Mouse (Mus musculus) hindbrain, embryonic 13.5 days (tissue): ENCODE measurements around the gene Lhfpl2. TPM values are rescaled to one million over a fixed set of nuclear protein-coding genes. Genes with fewer than 3 reads are reported as not detected.

Experiments
- ATAC-seq: fragments of 200-750 bp; cut with Nextera tagmentation; 2 replicates; pipeline ENCODE4 v1.8.0; 2017; ENCODE audit warnings: moderate TSS enrichment; ENCODE audit not compliant: low FRiP score
- H3K27ac ChIP-seq: fragments of 300-500 bp; sonication (generic); 2 replicates; pipeline ENCODE4 v1.5.1; 2015; ENCODE audit warnings: inconsistent platforms, mild to moderate bottlenecking, moderate library complexity
- H3K27me3 ChIP-seq: fragments of 300-500 bp; sonication (generic); 2 replicates; pipeline ENCODE4 v1.6.1; 2015; ENCODE audit warnings: mild to moderate bottlenecking, inconsistent platforms
- H3K36me3 ChIP-seq: fragments of 300-500 bp; sonication (generic); 2 replicates; pipeline ENCODE4 v1.6.1; 2015; ENCODE audit warnings: mild to moderate bottlenecking, inconsistent platforms
- H3K4me1 ChIP-seq: fragments of 300-500 bp; sonication (generic); replicated peaks from 2 replicates; pipeline ENCODE4 v1.6.1; 2015; ENCODE audit warnings: inconsistent platforms
- H3K4me2 ChIP-seq: fragments of 300-500 bp; sonication (generic); 2 replicates; pipeline ENCODE4 v1.6.1; 2015; ENCODE audit warnings: inconsistent platforms, mild to moderate bottlenecking, moderate library complexity
- H3K4me3 ChIP-seq: fragments of 300-500 bp; sonication (generic); 2 replicates; pipeline ENCODE4 v1.5.1; 2015; ENCODE audit warnings: mild to moderate bottlenecking, inconsistent platforms
- H3K9ac ChIP-seq: fragments of 300-500 bp; sonication (generic); 2 replicates; pipeline ENCODE4 v1.6.1; 2015; ENCODE audit warnings: mild to moderate bottlenecking, inconsistent platforms
- H3K9me3 ChIP-seq: fragments of 300-500 bp; sonication (generic); 2 replicates; pipeline ENCODE4 v1.6.1; 2016; ENCODE audit warnings: inconsistent platforms
- WGBS: fragments of 180-500 bp; shearing (Covaris S2); methylation state at CpG from one replicate; pipeline ENCODE4 v1.1.7; 2015; 5-methylcytosine and 5-hydroxymethylcytosine counted together
- polyA plus RNA-seq: library from polyadenylated mRNA; unstranded; fragments of >200 nt; fragmentation: Nextera tagmentation; extraction: Ambion mirVana; gene quantifications from 2 replicates; pipeline ENCODE4 v1.2.1, GENCODE M21; 2015

Lhfpl2 gene
- polyA plus RNA-seq, 1 experiment from 2014 or later: 18.4 TPM

GRCm38 (mm10) chr13:94088788-94089187 is 31.2 kb downstream of the Lhfpl2 start:
- Histone ChIP-seq H3K36me3 (no peaks in the 10 kb centered on the region), H3K9ac (no peak overlapping the region), H3K9me3 (no peaks in the 10 kb centered on the region), H3K4me3 (no peak overlapping the region), H3K4me1 (peaks cover 15% of the 10 kb centered on the region), H3K27me3 (0 out of 2 replicates have a peak, but pooled peaks cover 17% of the 10 kb centered on the region), H3K4me2 (no peak overlapping the region), H3K27ac (no peak overlapping the region)
- WGBS: 83% methylated on average over 9 of the region's 9 CpGs
- no peak for ATAC-seq

- H3K4me3 ChIP-seq: no peak overlapping the region
- H3K9me3 ChIP-seq: no peaks in the 10 kb centered on the region
- no peak overlapping the region for H3K27ac ChIP-seq
- 63% methylated on average over 9 of the region's 9 CpGs for WGBS
- H3K4me1 ChIP-seq: peaks cover 12% of the 10 kb centered on the region
- 0 out of 2 replicates have a peak, but pooled peaks cover 18% of the 10 kb centered on the region for H3K27me3 ChIP-seq
- H3K36me3 ChIP-seq: no peaks in the 10 kb centered on the region
- H3K9ac ChIP-seq: no peak overlapping the region
- H3K4me2 ChIP-seq: no peak overlapping the region
- no peak for ATAC-seq
These were observed 31.7 kb downstream of the Lhfpl2 start for GRCm38 (mm10) chr13:94089286-94089685.

GRCm38 (mm10) chr13:94091366-94091765 is 33.8 kb downstream of the Lhfpl2 start:
- no peak for ATAC-seq
- H3K4me2 ChIP-seq: no peak overlapping the region
- H3K27ac ChIP-seq: no peak overlapping the region
- no peaks in the 10 kb centered on the region for H3K9me3 ChIP-seq
- H3K36me3 ChIP-seq: no peaks in the 10 kb centered on the region
- 58% methylated on average over 2 of the region's 2 CpGs for WGBS
- no peak overlapping the region for H3K4me3 ChIP-seq
- H3K4me1 ChIP-seq: peaks cover 9% of the 10 kb centered on the region
- H3K27me3 ChIP-seq: 0 out of 2 replicates have a peak, but pooled peaks cover 14% of the 10 kb centered on the region
- H3K9ac ChIP-seq: no peak overlapping the region

GRCm38 (mm10) chr13:94094176-94094575 is 36.6 kb downstream of the Lhfpl2 start:
- ATAC-seq: no peak
- no peaks in the 10 kb centered on the region for H3K9me3 ChIP-seq
- H3K4me2 ChIP-seq: no peak overlapping the region
- H3K27ac ChIP-seq: no peak overlapping the region
- H3K4me3 ChIP-seq: no peak overlapping the region
- H3K27me3 ChIP-seq: peaks cover 24% of the 10 kb centered on the region; the same call in 1 of the 2 replicates
- 87% methylated on average over 4 of the region's 4 CpGs for WGBS
- no peak overlapping the region for H3K9ac ChIP-seq
- no peaks in the 10 kb centered on the region for H3K36me3 ChIP-seq
- peaks cover 6% of the 10 kb centered on the region for H3K4me1 ChIP-seq

GRCm38 (mm10) chr13:94094625-94095024 is 37.0 kb downstream of the Lhfpl2 start:
- H3K9ac ChIP-seq: no peak overlapping the region
- no peak overlapping the region for H3K4me2 ChIP-seq
- ATAC-seq: no peak
- H3K27ac ChIP-seq: no peak overlapping the region
- H3K9me3 ChIP-seq: no peaks in the 10 kb centered on the region
- no peak overlapping the region for H3K4me3 ChIP-seq
- WGBS: 71% methylated on average over 3 of the region's 3 CpGs
- peaks cover 6% of the 10 kb centered on the region for H3K4me1 ChIP-seq
- no peaks in the 10 kb centered on the region for H3K36me3 ChIP-seq
- H3K27me3 ChIP-seq: peaks cover 24% of the 10 kb centered on the region; the same call in 1 of the 2 replicates

- H3K4me3 ChIP-seq: no peak overlapping the region
- H3K9me3 ChIP-seq: no peaks in the 10 kb centered on the region
- no peak overlapping the region for H3K9ac ChIP-seq
- H3K36me3 ChIP-seq: no peaks in the 10 kb centered on the region
- H3K27ac ChIP-seq: no peak overlapping the region
- ATAC-seq: no peak
- peaks cover 24% of the 10 kb centered on the region; the same call in 1 of the 2 replicates for H3K27me3 ChIP-seq
- H3K4me2 ChIP-seq: no peak overlapping the region
- H3K4me1 ChIP-seq: peaks cover 6% of the 10 kb centered on the region
These were observed 37.6 kb downstream of the Lhfpl2 start for GRCm38 (mm10) chr13:94095202-94095601.

- Histone ChIP-seq H3K4me3 (no peak overlapping the region), H3K9ac (no peak overlapping the region), H3K4me2 (no peak overlapping the region), H3K36me3 (no peaks in the 10 kb centered on the region), H3K27ac (no peak overlapping the region), H3K9me3 (no peaks in the 10 kb centered on the region), H3K4me1 (peaks cover 6% of the 10 kb centered on the region), H3K27me3 (peaks cover 19% of the 10 kb centered on the region; the same call in 1 of the 2 replicates)
- 68% methylated on average over 2 of the region's 2 CpGs for WGBS
- no peak for ATAC-seq
These were observed 40.1 kb downstream of the Lhfpl2 start for GRCm38 (mm10) chr13:94097667-94098066.

- H3K36me3 ChIP-seq: no peaks in the 10 kb centered on the region
- H3K27ac ChIP-seq: no peak overlapping the region
- no peak overlapping the region for H3K4me3 ChIP-seq
- 0 out of 2 replicates have a peak, but pooled peaks have one; percentile 43 for ATAC-seq
- peaks cover 6% of the 10 kb centered on the region for H3K4me1 ChIP-seq
- WGBS: 66% methylated on average over 16 of the region's 16 CpGs
- H3K27me3 ChIP-seq: peaks cover 14% of the 10 kb centered on the region; the same call in 1 of the 2 replicates
- no peak overlapping the region for H3K4me2 ChIP-seq
- no peak overlapping the region for H3K9ac ChIP-seq
- H3K9me3 ChIP-seq: no peaks in the 10 kb centered on the region
These were observed 40.9 kb downstream of the Lhfpl2 start for GRCm38 (mm10) chr13:94098369-94099084.

GRCm38 (mm10) chr13:94099087-94099486 is 41.5 kb downstream of the Lhfpl2 start:
- WGBS: 92% methylated on average over 10 of the region's 10 CpGs
- Histone ChIP-seq H3K36me3 (no peaks in the 10 kb centered on the region), H3K4me1 (peaks cover 6% of the 10 kb centered on the region), H3K27me3 (peaks cover 11% of the 10 kb centered on the region; the same call in 1 of the 2 replicates), H3K9ac (no peak overlapping the region), H3K4me3 (no peak overlapping the region), H3K9me3 (no peaks in the 10 kb centered on the region), H3K27ac (no peak overlapping the region), H3K4me2 (no peak overlapping the region)
- ATAC-seq: no peak

- no peak overlapping the region for H3K4me3 ChIP-seq
- 74% methylated on average over 3 of the region's 3 CpGs for WGBS
- H3K27me3 ChIP-seq: peaks cover 11% of the 10 kb centered on the region; the same call in 1 of the 2 replicates
- H3K4me1 ChIP-seq: peaks cover 6% of the 10 kb centered on the region
- H3K4me2 ChIP-seq: no peak overlapping the region
- H3K27ac ChIP-seq: no peak overlapping the region
- H3K9me3 ChIP-seq: no peaks in the 10 kb centered on the region
- H3K36me3 ChIP-seq: no peaks in the 10 kb centered on the region
- ATAC-seq: no peak
- no peak overlapping the region for H3K9ac ChIP-seq
These were observed 42.8 kb downstream of the Lhfpl2 start for GRCm38 (mm10) chr13:94100361-94100760.

GRCm38 (mm10) chr13:94101020-94101571 is 43.5 kb downstream of the Lhfpl2 start:
- no peaks in the 10 kb centered on the region for H3K36me3 ChIP-seq
- H3K4me3 ChIP-seq: no peak overlapping the region
- peaks cover 11% of the 10 kb centered on the region; the same call in 1 of the 2 replicates for H3K27me3 ChIP-seq
- peaks cover 6% of the 10 kb centered on the region for H3K4me1 ChIP-seq
- no peak overlapping the region for H3K27ac ChIP-seq
- H3K9ac ChIP-seq: no peak overlapping the region
- H3K9me3 ChIP-seq: no peaks in the 10 kb centered on the region
- 84% methylated on average over 10 of the region's 10 CpGs for WGBS
- H3K4me2 ChIP-seq: no peak overlapping the region
- no peak for ATAC-seq

- Histone ChIP-seq H3K27ac (no peak overlapping the region), H3K9ac (no peak overlapping the region), H3K27me3 (no peaks in the 10 kb centered on the region), H3K36me3 (no peaks in the 10 kb centered on the region), H3K9me3 (no peaks in the 10 kb centered on the region), H3K4me1 (no peaks in the 10 kb centered on the region), H3K4me3 (no peak overlapping the region), H3K4me2 (no peak overlapping the region)
- ATAC-seq: no peak
- 94% methylated on average over 8 of the region's 8 CpGs for WGBS
These were observed 47.4 kb downstream of the Lhfpl2 start for GRCm38 (mm10) chr13:94104866-94105475.
